Mouse (Mus musculus) gastrocnemius, adult 8-10 months (tissue): Measurements from ENCODE around the gene Cop1. TPM values are rescaled to one million over a fixed set of nuclear protein-coding genes. Genes with fewer than 3 reads are reported as not detected.

Experiments
- DNase-seq, 2 experiments: peaks; one replicate each; pipeline ENCODE4 v3.0.0; 2022; ENCODE audit warnings: low spot score in 2 of 2
- total RNA-seq, 4 experiments: library from RNA; stranded (reverse); gene quantifications; 2 replicates each; pipeline ENCODE4 v1.2.4; 2022

Gene Cop1
- total RNA-seq, 4 experiments from 2014 or later = 128 to 158 (median 140) TPM

- no peak for DNase-seq
Measured at GRCm38 (mm10) chr1:159290219-159290618, 58.1 kb downstream of the Cop1 start.

- no peak for DNase-seq
Measured at GRCm38 (mm10) chr1:159290859-159291258, 58.7 kb downstream of the Cop1 start.

GRCm38 (mm10) chr1:159301418-159302082, 69.4 kb downstream of the Cop1 start:
- no peak for DNase-seq

GRCm38 (mm10) chr1:159313625-159314024, 81.5 kb downstream of the Cop1 start:
- no peak for DNase-seq

- DNase-seq = no peak
Measured at GRCm38 (mm10) chr1:159322586-159322985, 90.5 kb downstream of the Cop1 start.

- DNase-seq = no peak
Measured at GRCm38 (mm10) chr1:159331008-159331407, 98.9 kb downstream of the Cop1 start.

- no peak for DNase-seq
Measured at GRCm38 (mm10) chr1:159334157-159334556, 102.0 kb downstream of the Cop1 start.

- DNase-seq = no peak
Measured at GRCm38 (mm10) chr1:159342355-159342754, 110.2 kb downstream of the Cop1 start.

GRCm38 (mm10) chr1:159355027-159355570, 123.0 kb downstream of the Cop1 start:
- DNase-seq = no peak

- no peak for DNase-seq
Measured at GRCm38 (mm10) chr1:159358713-159359112, 126.6 kb downstream of the Cop1 start.

- DNase-seq = no peak
Measured at GRCm38 (mm10) chr1:159371881-159372390, 139.8 kb downstream of the Cop1 start.

- no peak for DNase-seq
Measured at GRCm38 (mm10) chr1:159382218-159382617, 150.1 kb downstream of the Cop1 start.

GRCm38 (mm10) chr1:159382916-159383315, 150.8 kb downstream of the Cop1 start:
- DNase-seq = no peak

GRCm38 (mm10) chr1:159386458-159386857, 154.3 kb downstream of the Cop1 start:
- no peak for DNase-seq

GRCm38 (mm10) chr1:159388565-159389024, 156.5 kb downstream of the Cop1 start:
- no peak for DNase-seq

GRCm38 (mm10) chr1:159390049-159390448, 157.9 kb downstream of the Cop1 start:
- DNase-seq = peak; percentile 52 to 56

- DNase-seq = no peak
Measured at GRCm38 (mm10) chr1:159392667-159393066, 160.5 kb downstream of the Cop1 start.

GRCm38 (mm10) chr1:159393070-159393699, 161.1 kb downstream of the Cop1 start:
- DNase-seq = peak; percentile 38 to 43

- no peak for DNase-seq
Measured at GRCm38 (mm10) chr1:159393931-159394330, 161.8 kb downstream of the Cop1 start.

- peak in 1 of 2 experiments; percentile 7 for DNase-seq
Measured at GRCm38 (mm10) chr1:159396515-159396914, 164.4 kb downstream of the Cop1 start.
